Mouse (Mus musculus) midbrain, embryonic 10.5 days (tissue): Measurements from ENCODE around the gene Abcf1. TPM values are rescaled to one million over a fixed set of nuclear protein-coding genes. Genes with fewer than 3 reads are reported as not detected.
"Not testable (repeated sequence)": the region's sequence is repeated elsewhere in the genome, so short reads cannot be mapped to it uniquely, and the experiment has no call there.

ENCODE experiments used
- DNase-seq: peaks from one replicate; pipeline ENCODE4 v3.0.0-alpha.2; 2017; ENCODE audit warnings: low spot score
- H3K27ac ChIP-seq: fragments of 300-500 bp; sonication (generic); replicated peaks from 2 replicates; pipeline ENCODE4 v1.5.1; 2016; ENCODE audit warnings: mild to moderate bottlenecking
- H3K27me3 ChIP-seq: fragments of 300-500 bp; sonication (generic); 2 replicates; pipeline ENCODE4 v1.6.1; 2016; ENCODE audit warnings: low read depth, mild to moderate bottlenecking; ENCODE audit not compliant: poor library complexity, severe bottlenecking
- H3K36me3 ChIP-seq: fragments of 300-500 bp; sonication (generic); 2 replicates; pipeline ENCODE4 v1.6.1; 2016; ENCODE audit warnings: mild to moderate bottlenecking, moderate library complexity
- H3K4me1 ChIP-seq: fragments of 300-500 bp; sonication (generic); 2 replicates; pipeline ENCODE4 v1.6.1; 2016
- H3K4me3 ChIP-seq: fragments of 300-500 bp; sonication (generic); 2 replicates; pipeline ENCODE4 v1.5.1; 2016; ENCODE audit warnings: mild to moderate bottlenecking, moderate library complexity
- H3K9me3 ChIP-seq: fragments of 300-500 bp; sonication (generic); replicated peaks from 2 replicates; pipeline ENCODE4 v1.6.1; 2016; ENCODE audit warnings: mild to moderate bottlenecking
- WGBS: fragments of 180-500 bp; shearing (Covaris S2); methylation state at CpG from one replicate; pipeline ENCODE4 v1.1.7; 2016; 5-methylcytosine and 5-hydroxymethylcytosine counted together
- polyA plus RNA-seq: library from polyadenylated mRNA; unstranded; fragments of >200 nt; fragmentation: Nextera tagmentation; extraction: Ambion mirVana; gene quantifications from 2 replicates; pipeline ENCODE4 v1.2.1, GENCODE M21; 2016

Gene Abcf1
- polyA plus RNA-seq, 1 experiment from 2014 or later, result 121 TPM

DNA sequence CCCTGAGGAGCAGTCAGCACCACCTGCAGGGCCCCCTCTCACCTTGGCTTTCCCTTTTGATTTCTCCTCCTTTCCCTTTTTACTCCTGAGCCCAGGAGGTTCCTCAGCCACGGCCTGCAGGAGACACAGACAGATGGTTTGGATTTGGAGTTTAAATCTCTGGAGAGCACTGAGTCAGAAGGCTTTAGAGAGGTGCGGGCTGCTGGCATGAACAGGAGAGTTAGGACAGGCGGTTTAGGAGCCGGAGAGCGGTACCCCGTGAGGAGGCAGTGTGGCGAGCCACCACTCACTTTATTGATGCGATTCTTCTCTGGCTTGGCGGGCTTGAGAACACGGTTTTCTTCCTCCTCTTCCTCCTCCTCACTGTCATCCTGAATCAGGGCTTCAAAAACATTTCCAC, 6.3 kb downstream of the Abcf1 start:
- Histone ChIP-seq H3K27me3 (no peaks in the 10 kb centered on the region), H3K4me1 (peaks cover 6% of the 10 kb centered on the region), H3K9me3 (no peaks in the 10 kb centered on the region), H3K36me3 (peaks cover 93% of the 10 kb centered on the region), H3K4me3 (no peak overlapping the region), H3K27ac (no peak overlapping the region)
- DNase-seq, result no peak
- 91% methylated on average over 10 of the region's 10 CpGs for WGBS

DNA sequence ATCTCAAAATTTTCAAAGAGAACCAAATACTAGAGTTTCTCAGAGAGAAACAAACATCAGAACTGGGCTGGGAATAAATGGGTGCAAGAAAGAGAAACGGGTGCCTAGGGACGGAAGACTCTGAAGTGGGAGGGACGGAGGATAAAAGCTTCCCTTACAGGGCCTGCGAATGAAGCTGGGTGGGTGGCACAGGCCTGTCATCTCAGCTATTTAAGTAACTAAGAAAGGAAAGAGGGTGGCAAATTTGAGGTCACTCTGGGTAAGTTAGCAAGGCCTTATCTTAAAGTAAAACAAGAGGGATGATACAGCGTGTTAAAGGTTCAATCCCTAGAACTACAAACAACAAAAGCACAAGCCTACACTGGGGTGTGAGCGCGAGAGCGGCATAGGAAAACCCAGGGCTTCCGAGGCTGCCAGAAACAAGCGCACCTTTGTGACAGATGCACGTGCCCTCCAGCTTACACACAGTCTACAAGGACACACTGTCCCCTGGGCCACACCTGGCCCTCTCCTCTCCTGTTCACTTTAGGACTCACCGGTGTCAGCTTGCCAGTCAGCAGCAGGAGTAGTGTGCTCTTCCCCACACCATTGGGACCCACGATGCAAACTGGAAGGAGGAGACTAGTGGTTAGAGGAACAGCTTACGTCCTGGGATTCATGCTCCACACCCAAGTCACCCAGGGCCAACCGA, 10.9 kb downstream of the Abcf1 start:
- WGBS, result 94% methylated on average over 15 of the region's 15 CpGs

DNA sequence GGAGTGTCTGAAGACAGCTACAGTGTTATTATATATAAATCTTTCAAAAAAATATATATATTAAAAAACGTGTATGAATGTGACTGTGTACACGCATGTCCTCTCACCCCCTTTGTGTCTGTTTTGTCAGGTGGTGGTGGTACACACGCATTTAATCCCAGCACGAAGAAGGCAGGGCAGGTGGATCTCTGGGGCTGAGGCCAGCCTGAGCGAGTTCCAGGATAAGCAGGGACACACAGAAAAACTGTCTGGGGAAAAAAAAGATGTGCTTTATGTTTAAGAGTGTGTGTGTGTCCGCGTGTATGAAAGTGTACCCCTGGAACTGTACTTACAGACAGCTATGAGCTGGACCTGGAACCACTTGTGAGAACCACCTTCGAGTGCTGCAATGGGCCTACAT, 14.9 kb downstream of the Abcf1 start:
- Histone ChIP-seq H3K4me1 (no peaks in the 10 kb centered on the region), H3K9me3 (no peaks in the 10 kb centered on the region), H3K36me3 (peaks cover 50% of the 10 kb centered on the region), H3K4me3 (no peak overlapping the region), H3K27me3 (no peaks in the 10 kb centered on the region), H3K27ac (no peak overlapping the region)
- 79% methylated on average over 8 of the region's 8 CpGs for WGBS
- DNase-seq, result no peak

More for the DNA sequence above, 10.9 kb downstream of the Abcf1 start:
- no peaks in the 10 kb centered on the region for H3K9me3 ChIP-seq
- no peaks in the 10 kb centered on the region for H3K4me1 ChIP-seq
- H3K27ac ChIP-seq, result no peak overlapping the region
- no peak for DNase-seq
- no peaks in the 10 kb centered on the region for H3K27me3 ChIP-seq
- H3K4me3 ChIP-seq, result no peak overlapping the region
- peaks cover 90% of the 10 kb centered on the region for H3K36me3 ChIP-seq

- WGBS, result 82% methylated on average over 2 of the region's 3 CpGs
Observed at GRCm38 (mm10) chr17:35952559-35952958, 17.0 kb downstream of the Abcf1 start.

GRCm38 (mm10) chr17:35950946-35951345, 18.6 kb downstream of the Abcf1 start:
- not testable (repeated sequence) for H3K9me3 ChIP-seq, H3K4me1 ChIP-seq, DNase-seq, H3K27me3 ChIP-seq, H3K4me3 ChIP-seq, H3K27ac ChIP-seq
- H3K36me3 ChIP-seq, result peaks cover 13% of the 10 kb centered on the region

More at GRCm38 (mm10) chr17:35952559-35952958, 17.0 kb downstream of the Abcf1 start:
- not testable (repeated sequence) for DNase-seq, H3K4me1 ChIP-seq, H3K27me3 ChIP-seq, H3K9me3 ChIP-seq, H3K4me3 ChIP-seq, H3K27ac ChIP-seq
- H3K36me3 ChIP-seq, result peaks cover 29% of the 10 kb centered on the region

DNA sequence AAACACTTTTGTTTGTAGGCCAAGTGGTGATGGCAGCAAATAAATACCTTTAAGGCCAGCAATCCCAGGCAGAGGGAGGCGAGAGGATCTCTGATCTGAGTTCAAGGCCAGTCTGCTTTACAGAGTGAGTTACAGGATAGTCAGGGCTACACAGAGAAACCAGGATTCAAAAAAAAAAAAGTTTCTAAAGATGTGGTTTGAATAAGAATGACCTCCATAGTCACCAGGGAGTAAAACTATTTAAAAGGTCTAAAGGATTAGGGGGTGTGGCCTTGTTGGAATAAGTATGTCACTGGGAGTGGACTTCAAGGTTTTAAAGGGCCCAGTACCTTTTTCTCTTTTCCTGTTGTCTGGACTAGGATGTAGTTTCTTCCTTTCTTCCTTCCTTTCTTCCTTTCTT, 29.6 kb downstream of the Abcf1 start:
- Histone ChIP-seq H3K36me3 (no peaks in the 10 kb centered on the region), H3K27ac (no peak overlapping the region), H3K4me1 (no peaks in the 10 kb centered on the region), H3K4me3 (no peak overlapping the region), H3K27me3 (no peaks in the 10 kb centered on the region), H3K9me3 (peaks cover 3% of the 10 kb centered on the region; the same call in 1 of the 2 replicates)
- DNase-seq, result no peak
- WGBS, result 59% methylated on average over 1 of the region's 1 CpGs

- H3K36me3 ChIP-seq, result no peaks in the 10 kb centered on the region
- H3K4me3 ChIP-seq, result no peak overlapping the region
- H3K27me3 ChIP-seq, result no peaks in the 10 kb centered on the region
- WGBS, result 65% methylated on average over 2 of the region's 2 CpGs
- DNase-seq, result no peak
- no peak overlapping the region for H3K27ac ChIP-seq
- peaks cover 3% of the 10 kb centered on the region; the same call in 1 of the 2 replicates for H3K9me3 ChIP-seq
- H3K4me1 ChIP-seq, result no peaks in the 10 kb centered on the region
Observed at GRCm38 (mm10) chr17:35939108-35939507, 30.5 kb downstream of the Abcf1 start.

GRCm38 (mm10) chr17:35937700-35938348, 31.7 kb downstream of the Abcf1 start:
- Histone ChIP-seq H3K36me3 (peaks cover 2% of the 10 kb centered on the region), H3K4me1 (no peaks in the 10 kb centered on the region), H3K27me3 (no peaks in the 10 kb centered on the region), H3K27ac (no peak overlapping the region), H3K9me3 (peaks cover 3% of the 10 kb centered on the region; the same call in 1 of the 2 replicates), H3K4me3 (no peak overlapping the region)
- 52% methylated on average over 2 of the region's 2 CpGs for WGBS
- DNase-seq, result peak; percentile 45

GRCm38 (mm10) chr17:35935763-35936162, 33.8 kb downstream of the Abcf1 start:
- H3K27me3 ChIP-seq, H3K9me3 ChIP-seq, DNase-seq, H3K27ac ChIP-seq, H3K4me1 ChIP-seq, H3K4me3 ChIP-seq: not testable (repeated sequence)
- peaks cover 21% of the 10 kb centered on the region for H3K36me3 ChIP-seq
- 87% methylated on average over 14 of the region's 14 CpGs for WGBS

GRCm38 (mm10) chr17:35932608-35933007, 37.0 kb downstream of the Abcf1 start:
- Histone ChIP-seq H3K4me3 (no peak overlapping the region), H3K36me3 (peaks cover 52% of the 10 kb centered on the region), H3K27ac (no peak overlapping the region), H3K9me3 (no peaks in the 10 kb centered on the region), H3K4me1 (no peaks in the 10 kb centered on the region), H3K27me3 (no peaks in the 10 kb centered on the region)
- WGBS, result 93% methylated on average over 4 of the region's 4 CpGs
- DNase-seq, result no peak

DNA sequence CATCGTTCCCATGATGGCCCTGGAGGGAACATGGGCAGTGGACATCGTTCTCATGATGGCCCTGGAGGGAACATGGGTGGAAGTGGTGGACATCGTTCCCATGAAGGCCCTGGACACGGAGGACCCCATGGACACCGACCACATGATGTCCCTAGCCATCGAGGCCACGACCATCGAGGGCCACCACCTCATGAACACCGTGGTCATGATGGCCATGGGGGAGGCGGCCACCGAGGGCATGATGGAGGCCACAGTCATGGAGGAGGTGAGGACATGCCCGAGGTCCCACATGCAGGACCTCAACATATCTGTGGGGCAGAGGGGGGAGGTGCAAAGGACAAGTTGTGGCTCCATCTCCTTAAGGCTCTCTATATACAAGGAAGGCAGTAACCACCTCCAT, 38.9 kb downstream of the Abcf1 start:
- Histone ChIP-seq H3K36me3 (peaks cover 71% of the 10 kb centered on the region), H3K27me3 (no peaks in the 10 kb centered on the region), H3K4me3 (no peak overlapping the region), H3K9me3 (no peaks in the 10 kb centered on the region), H3K4me1 (no peaks in the 10 kb centered on the region), H3K27ac (no peak overlapping the region)
- WGBS, result 98% methylated on average over 12 of the region's 12 CpGs
- DNase-seq, result no peak

GRCm38 (mm10) chr17:35929534-35929933, 40.0 kb downstream of the Abcf1 start:
- 100% methylated on average over 2 of the region's 2 CpGs for WGBS
- no peak overlapping the region for H3K27ac ChIP-seq

DNA sequence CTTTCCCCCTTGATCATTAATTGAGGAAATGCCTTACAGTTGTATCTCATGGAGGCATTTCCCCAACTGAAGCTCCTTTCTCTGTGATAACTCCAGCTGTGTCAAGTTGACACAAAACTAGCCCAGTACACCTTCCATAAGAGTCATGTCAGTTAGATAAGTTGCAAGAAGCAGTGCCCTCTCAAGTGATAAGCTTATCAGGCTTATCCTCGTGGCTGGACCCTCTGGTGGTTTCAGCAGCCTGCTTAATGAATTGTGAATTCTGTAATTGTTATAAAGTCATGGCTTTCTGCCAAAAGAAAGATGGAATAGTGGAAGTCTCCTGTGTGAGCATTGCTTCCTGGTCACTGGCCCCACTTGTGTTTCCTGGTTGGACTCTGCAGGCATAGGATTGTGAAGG, 42.1 kb downstream of the Abcf1 start:
- Histone ChIP-seq H3K36me3 (peaks cover 96% of the 10 kb centered on the region), H3K4me3 (no peak overlapping the region)

More at GRCm38 (mm10) chr17:35929534-35929933, 40.0 kb downstream of the Abcf1 start:
- Histone ChIP-seq H3K36me3 (peaks cover 82% of the 10 kb centered on the region), H3K27me3 (no peaks in the 10 kb centered on the region), H3K9me3 (no peaks in the 10 kb centered on the region), H3K4me3 (no peak overlapping the region), H3K4me1 (no peaks in the 10 kb centered on the region)
- no peak for DNase-seq

More for the DNA sequence above, 42.1 kb downstream of the Abcf1 start:
- H3K27me3 ChIP-seq, result no peaks in the 10 kb centered on the region
- no peak overlapping the region for H3K27ac ChIP-seq
- no peaks in the 10 kb centered on the region for H3K4me1 ChIP-seq
- WGBS, result 85% methylated on average over 1 of the region's 1 CpGs
- DNase-seq, result no peak
- H3K9me3 ChIP-seq, result no peaks in the 10 kb centered on the region
